Mouse (Mus musculus) midbrain, postnatal 0 days (tissue): Measurements from ENCODE around the gene Banp. TPM values are rescaled to one million over a fixed set of nuclear protein-coding genes. Genes with fewer than 3 reads are reported as not detected.

Source experiments
- ATAC-seq: fragments of 200-750 bp; cut with Nextera tagmentation; 2 replicates; pipeline ENCODE4 v1.8.0; 2017; ENCODE audit warnings: moderate number of reproducible peaks, mild to moderate bottlenecking, moderate TSS enrichment, moderate library complexity; ENCODE audit not compliant: low FRiP score
- DNase-seq: peaks from one replicate; pipeline ENCODE4 v3.0.0-alpha.2; 2015; ENCODE audit warnings: low spot score
- H3K27ac ChIP-seq: fragments of 300-500 bp; sonication (generic); 2 replicates; pipeline ENCODE4 v1.5.1; 2014; ENCODE audit warnings: low read depth, mild to moderate bottlenecking, low read length, mixed read lengths
- H3K27me3 ChIP-seq: fragments of 300-500 bp; sonication (generic); 2 replicates; pipeline ENCODE4 v1.6.1; 2014; ENCODE audit warnings: low read length, control low read depth, mixed read lengths; ENCODE audit not compliant: insufficient read depth
- H3K36me3 ChIP-seq: fragments of 300-500 bp; sonication (generic); 2 replicates; pipeline ENCODE4 v1.6.1; 2014; ENCODE audit warnings: low read length, control low read depth, mixed read lengths; ENCODE audit not compliant: insufficient read depth
- H3K4me1 ChIP-seq: fragments of 300-500 bp; sonication (generic); 2 replicates; pipeline ENCODE4 v1.6.1; 2014; ENCODE audit warnings: mild to moderate bottlenecking, control low read depth, antibody characterized with exemption, low read length, mixed read lengths; ENCODE audit not compliant: insufficient read depth
- H3K4me2 ChIP-seq: fragments of 300-500 bp; sonication (generic); 2 replicates; pipeline ENCODE4 v1.6.1; 2014; ENCODE audit warnings: low read depth, mild to moderate bottlenecking, low read length, mixed read lengths; ENCODE audit not compliant: poor library complexity, severe bottlenecking
- H3K4me3 ChIP-seq: fragments of 300-500 bp; sonication (generic); 2 replicates; pipeline ENCODE4 v1.5.1; 2014; ENCODE audit warnings: low read depth, mild to moderate bottlenecking, low read length, moderate library complexity
- H3K9ac ChIP-seq: fragments of 300-500 bp; sonication (generic); replicated peaks from 2 replicates; pipeline ENCODE4 v1.6.1; 2014; ENCODE audit warnings: mild to moderate bottlenecking, low read length, moderate library complexity, mixed read lengths; ENCODE audit not compliant: poor library complexity, severe bottlenecking
- H3K9me3 ChIP-seq: fragments of 300-500 bp; sonication (generic); 2 replicates; pipeline ENCODE4 v1.6.1; 2016; ENCODE audit warnings: low read length, control low read depth
- CTCF ChIP-seq: IDR thresholded peaks from 2 replicates; pipeline ENCODE4 v1.5.1; 2016; ENCODE audit warnings: antibody characterized with exemption, mild to moderate bottlenecking
- WGBS: fragments of 180-500 bp; shearing (Covaris S2); extraction: QIAGEN DNeasy Blood & Tissue Kit; methylation state at CpG from one replicate; pipeline ENCODE4 v1.1.7; 2014; 5-methylcytosine and 5-hydroxymethylcytosine counted together
- polyA plus RNA-seq: library from polyadenylated mRNA; unstranded; fragments of >200 nt; fragmentation: Nextera tagmentation; extraction: Ambion mirVana; gene quantifications from 2 replicates; pipeline ENCODE4 v1.2.1, GENCODE M21; 2015
- total RNA-seq: library from RNA; depleted of rRNA; stranded (reverse); fragments of >200 nt; gene quantifications from 2 replicates; pipeline ENCODE4 v1.2.3, GENCODE M21; 2014

Banp gene
- total and polyA plus RNA-seq, 2 experiments from 2014 or later: 24.8 to 51.6 TPM

DNA sequence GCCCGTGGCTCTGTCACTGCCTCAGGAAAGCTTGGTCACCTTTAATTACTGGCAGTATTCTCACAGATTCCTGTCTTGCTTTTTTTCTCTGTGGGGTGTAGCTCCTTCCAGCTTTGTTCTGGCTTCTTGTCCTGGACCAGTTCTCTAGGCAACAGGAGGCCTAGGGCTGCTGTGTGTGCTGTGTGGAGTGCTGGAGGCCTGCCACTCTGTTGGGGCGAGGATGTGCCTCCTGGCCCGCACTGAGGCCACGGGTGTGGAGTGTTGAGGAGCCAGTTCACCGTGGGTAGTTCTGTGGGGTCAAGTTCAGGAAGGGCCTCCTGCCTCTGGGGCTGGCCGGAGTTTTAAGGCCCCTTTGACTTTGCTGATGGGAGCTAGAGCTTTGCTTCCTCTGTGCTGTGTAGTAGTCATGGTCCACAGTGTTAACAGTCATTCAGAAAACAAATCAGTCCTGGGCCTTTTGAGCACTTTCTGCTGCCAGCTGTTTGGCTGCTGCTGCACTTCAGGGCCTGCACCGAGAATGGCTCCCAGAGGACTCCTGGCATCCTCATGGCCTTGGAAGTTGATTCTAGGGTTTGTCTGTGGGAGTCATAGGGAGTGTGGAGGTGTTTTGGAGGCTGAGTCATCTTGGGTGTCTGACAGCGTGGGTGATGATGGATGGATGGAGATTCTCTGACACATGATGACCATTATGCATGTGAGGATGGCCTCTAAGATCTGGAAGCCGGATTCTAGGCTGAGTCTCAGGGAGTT is 41.1 kb downstream of the Banp start:
- H3K27me3 ChIP-seq: no peaks in the 10 kb centered on the region
- no peak for TF ChIP-seq CTCF
- ATAC-seq (no peak), DNase-seq (no peak)
- no peak overlapping the region for H3K4me2 ChIP-seq
- no peak overlapping the region for H3K9ac ChIP-seq
- WGBS: 80% methylated on average over 9 of the region's 9 CpGs
- H3K27ac ChIP-seq: no peak overlapping the region
- no peak overlapping the region for H3K4me3 ChIP-seq
- H3K9me3 ChIP-seq: no peaks in the 10 kb centered on the region
- H3K36me3 ChIP-seq: peaks cover 25% of the 10 kb centered on the region; the same call in 1 of the 2 replicates
- no peaks in the 10 kb centered on the region for H3K4me1 ChIP-seq

DNA sequence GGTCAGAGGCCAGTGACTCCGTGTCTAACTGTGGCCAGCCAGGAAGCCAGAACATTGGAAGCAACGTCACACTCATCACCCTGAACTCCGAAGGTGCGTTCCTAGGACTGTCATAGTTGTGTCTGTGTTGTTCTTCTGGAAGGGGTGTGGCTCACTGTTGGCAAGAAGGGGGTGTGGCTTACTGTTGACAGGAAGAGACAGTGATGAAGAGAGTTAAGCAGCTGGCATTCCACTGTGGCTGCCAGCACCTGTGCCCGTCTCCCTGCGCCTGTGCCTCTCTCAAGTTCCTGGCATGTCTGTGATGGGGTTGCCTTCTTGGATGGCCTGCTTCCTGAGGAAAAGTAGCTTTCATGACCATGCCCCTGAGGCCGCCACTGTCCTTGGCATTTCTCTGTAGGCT is 42.1 kb downstream of the Banp start:
- Histone ChIP-seq H3K9ac (no peak overlapping the region), H3K4me2 (no peak overlapping the region), H3K27me3 (no peaks in the 10 kb centered on the region), H3K9me3 (no peaks in the 10 kb centered on the region), H3K4me1 (no peaks in the 10 kb centered on the region), H3K27ac (no peak overlapping the region), H3K4me3 (no peak overlapping the region), H3K36me3 (peaks cover 25% of the 10 kb centered on the region; the same call in 1 of the 2 replicates)
- no peak for TF ChIP-seq CTCF
- ATAC-seq: no peak
- WGBS: 91% methylated on average over 7 of the region's 7 CpGs
- DNase-seq: no peak

DNA sequence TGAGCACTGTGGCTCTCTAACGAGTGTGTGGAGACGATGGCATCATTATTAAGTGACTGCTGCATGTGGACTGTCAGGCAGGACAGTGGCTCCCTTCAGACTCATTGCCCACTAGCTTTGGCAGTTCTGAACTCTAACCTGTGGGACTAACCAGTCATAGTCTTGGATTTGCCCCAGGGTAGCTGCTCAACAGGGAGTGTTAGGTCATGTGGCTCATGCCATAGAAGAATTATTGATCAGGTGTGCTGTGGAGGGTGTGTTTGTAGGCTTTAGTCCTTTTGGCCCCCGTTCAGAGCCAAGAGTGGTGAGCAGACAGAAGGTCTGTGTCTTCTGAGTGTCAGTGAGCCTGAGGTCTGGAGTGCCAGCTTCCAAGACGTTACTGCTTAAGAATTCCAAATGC is 43.4 kb downstream of the Banp start:
- no peaks in the 10 kb centered on the region for H3K4me1 ChIP-seq

DNA sequence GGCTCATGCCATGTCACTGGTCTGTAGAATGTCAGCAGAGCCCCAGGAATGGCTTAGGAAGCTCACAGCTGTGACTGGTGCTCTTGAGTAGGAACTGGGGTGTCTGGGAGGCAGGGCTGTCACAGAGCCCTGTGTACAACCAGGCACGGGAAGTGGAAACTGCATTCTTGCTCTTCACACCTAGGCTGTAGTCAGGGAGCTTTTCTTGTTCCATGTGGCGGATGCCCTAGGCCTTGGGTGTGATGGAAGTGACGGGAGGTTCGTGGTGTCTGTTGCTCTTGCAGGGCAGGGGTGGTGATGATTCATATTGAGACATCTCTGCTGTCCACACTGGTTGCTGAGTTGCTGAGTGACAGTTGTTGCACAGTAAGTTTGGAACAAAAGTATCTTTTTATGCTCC is 45.6 kb downstream of the Banp start:
- Histone ChIP-seq H3K27me3 (no peaks in the 10 kb centered on the region), H3K36me3 (peaks cover 47% of the 10 kb centered on the region), H3K9ac (no peak overlapping the region), H3K4me3 (no peak overlapping the region), H3K4me2 (no peak overlapping the region), H3K4me1 (no peaks in the 10 kb centered on the region), H3K9me3 (no peaks in the 10 kb centered on the region), H3K27ac (no peak overlapping the region)
- TF ChIP-seq CTCF: no peak
- WGBS: 91% methylated on average over 4 of the region's 4 CpGs
- ATAC-seq (no peak), DNase-seq (no peak)

More for the DNA sequence above, 43.4 kb downstream of the Banp start:
- Histone ChIP-seq H3K9ac (no peak overlapping the region), H3K4me3 (no peak overlapping the region), H3K27me3 (no peaks in the 10 kb centered on the region), H3K27ac (no peak overlapping the region), H3K4me2 (no peak overlapping the region), H3K9me3 (no peaks in the 10 kb centered on the region), H3K36me3 (peaks cover 38% of the 10 kb centered on the region)
- TF ChIP-seq CTCF: no peak
- WGBS: 95% methylated on average over 4 of the region's 4 CpGs
- DNase-seq: no peak
- no peak for ATAC-seq

DNA sequence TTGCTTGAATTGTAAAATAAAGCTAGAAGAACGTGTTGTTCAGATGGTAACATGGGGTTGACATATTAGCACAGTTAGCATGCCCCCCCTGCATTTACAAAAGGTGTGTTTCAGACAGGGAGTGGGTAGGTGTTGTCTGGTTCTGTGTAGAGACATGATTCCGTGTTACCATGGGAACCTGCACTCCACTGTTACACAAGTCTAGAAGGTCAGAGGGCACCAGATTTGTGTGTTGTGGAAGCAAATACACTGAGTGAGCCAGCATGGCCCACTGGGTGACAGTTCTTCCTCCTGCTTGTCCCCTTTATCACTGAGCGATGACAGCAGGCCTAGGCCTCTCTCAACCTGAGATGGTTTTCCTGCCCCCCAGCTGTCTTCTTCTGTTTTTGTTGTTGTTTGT is 46.3 kb downstream of the Banp start:
- 90% methylated on average over 3 of the region's 3 CpGs for WGBS
- Histone ChIP-seq H3K36me3 (peaks cover 46% of the 10 kb centered on the region), H3K27ac (no peak overlapping the region), H3K4me3 (no peak overlapping the region), H3K9ac (no peak overlapping the region), H3K27me3 (no peaks in the 10 kb centered on the region), H3K9me3 (no peaks in the 10 kb centered on the region), H3K4me2 (no peak overlapping the region), H3K4me1 (no peaks in the 10 kb centered on the region)
- TF ChIP-seq CTCF: no peak
- DNase-seq (no peak), ATAC-seq (no peak)

DNA sequence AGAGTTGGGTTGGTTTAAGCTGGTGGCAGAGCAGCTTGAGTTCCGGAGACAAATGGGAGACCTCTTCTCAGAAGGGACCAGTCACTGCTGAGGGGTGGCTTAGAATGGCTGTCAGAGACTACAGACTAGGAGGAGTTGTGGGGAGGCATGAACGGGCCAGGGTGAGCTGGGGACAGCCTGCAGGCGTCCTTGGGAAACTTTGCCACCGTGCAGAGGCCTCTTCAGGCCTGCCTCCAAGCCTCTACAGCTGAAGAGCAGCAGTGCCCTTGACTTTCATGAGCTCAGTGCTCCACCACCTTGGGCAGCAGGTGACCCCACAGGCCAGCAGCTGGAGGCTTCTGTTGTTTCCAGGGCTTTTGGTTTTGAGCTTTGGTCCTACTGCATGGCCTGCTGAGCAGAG is 49.1 kb downstream of the Banp start:
- 85% methylated on average over 4 of the region's 4 CpGs for WGBS
- no peak for TF ChIP-seq CTCF
- Histone ChIP-seq H3K4me2 (no peak overlapping the region), H3K4me1 (no peaks in the 10 kb centered on the region), H3K9me3 (no peaks in the 10 kb centered on the region), H3K27ac (no peak overlapping the region), H3K4me3 (no peak overlapping the region), H3K27me3 (no peaks in the 10 kb centered on the region), H3K36me3 (peaks cover 56% of the 10 kb centered on the region), H3K9ac (no peak overlapping the region)
- no peak for DNase-seq
- no peak for ATAC-seq
